Mouse (Mus musculus) stomach, embryonic 16.5 days (tissue): ENCODE data around the gene Wdr83os. TPM values are rescaled to one million over a fixed set of nuclear protein-coding genes. Genes with fewer than 3 reads are reported as not detected.

ENCODE experiments used
- ATAC-seq: fragments of 200-750 bp; cut with Nextera tagmentation; 2 replicates; pipeline ENCODE4 v1.8.0; 2017; ENCODE audit warnings: moderate number of reproducible peaks, moderate TSS enrichment; ENCODE audit not compliant: insufficient read depth, low FRiP score
- H3K27ac ChIP-seq: fragments of 300-500 bp; sonication (generic); 2 replicates; pipeline ENCODE4 v1.5.1; 2014; ENCODE audit warnings: low read length
- H3K27me3 ChIP-seq: fragments of 300-500 bp; sonication (generic); 2 replicates; pipeline ENCODE4 v1.6.1; 2014; ENCODE audit warnings: low read length, control low read depth, mixed read lengths; ENCODE audit not compliant: control insufficient read depth, insufficient read depth
- H3K36me3 ChIP-seq: fragments of 300-500 bp; sonication (generic); 2 replicates; pipeline ENCODE4 v1.6.1; 2014; ENCODE audit warnings: low read length; ENCODE audit not compliant: control insufficient read depth, insufficient read depth
- H3K4me1 ChIP-seq: fragments of 300-500 bp; sonication (generic); 2 replicates; pipeline ENCODE4 v1.6.1; 2014; ENCODE audit warnings: low read length, control low read depth, mixed read lengths; ENCODE audit not compliant: control insufficient read depth, insufficient read depth
- H3K4me2 ChIP-seq: fragments of 300-500 bp; sonication (generic); 2 replicates; pipeline ENCODE4 v1.6.1; 2014; ENCODE audit warnings: low read depth, low read length, mixed read lengths
- H3K4me3 ChIP-seq: fragments of 300-500 bp; sonication (generic); replicated peaks from 2 replicates; pipeline ENCODE4 v1.5.1; 2014; ENCODE audit warnings: mild to moderate bottlenecking, low read length
- H3K9ac ChIP-seq: fragments of 300-500 bp; sonication (generic); 2 replicates; pipeline ENCODE4 v1.6.1; 2014; ENCODE audit warnings: low read length
- H3K9me3 ChIP-seq: fragments of 300-500 bp; sonication (generic); replicated peaks from 2 replicates; pipeline ENCODE4 v1.6.1; 2016; ENCODE audit warnings: low read length, control low read depth; ENCODE audit not compliant: control insufficient read depth
- WGBS: fragments of 180-500 bp; shearing (Covaris S2); extraction: QIAGEN DNeasy Blood & Tissue Kit; methylation state at CpG from one replicate; pipeline ENCODE4 v1.1.7; 2014; 5-methylcytosine and 5-hydroxymethylcytosine counted together
- polyA plus RNA-seq: library from polyadenylated mRNA; unstranded; fragments of >200 nt; fragmentation: Nextera tagmentation; extraction: Ambion mirVana; gene quantifications from 2 replicates; pipeline ENCODE4 v1.2.1, GENCODE M21; 2015

Wdr83os gene
- polyA plus RNA-seq, 1 experiment from 2014 or later, result 116 TPM

DNA sequence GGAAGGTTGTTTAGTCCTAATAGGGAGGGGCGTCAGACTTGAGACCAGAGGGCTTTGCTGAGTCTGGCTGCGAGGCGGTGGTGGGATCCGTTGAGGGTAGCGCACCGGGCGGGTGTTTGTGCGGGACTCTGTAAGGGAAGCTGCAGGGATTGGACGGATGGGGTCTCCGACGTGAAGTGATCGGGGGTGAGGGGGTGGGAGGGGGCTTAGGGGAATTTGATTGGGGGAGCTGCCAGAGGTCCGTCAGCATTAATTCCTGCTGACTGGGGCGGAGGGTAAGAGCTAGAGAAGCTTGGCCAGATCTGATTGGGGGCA lies 43.2 kb upstream of the Wdr83os start:
- Histone ChIP-seq H3K9me3 (no peaks in the 10 kb centered on the region), H3K4me1 (peaks cover 18% of the 10 kb centered on the region), H3K27me3 (no peaks in the 10 kb centered on the region), H3K9ac (peak overlapping the region; percentile 93), H3K4me3 (peak overlapping the region; percentile 82), H3K4me2 (peak overlapping the region; percentile 68), H3K36me3 (peaks cover 10% of the 10 kb centered on the region; the same call in 1 of the 2 replicates), H3K27ac (peak overlapping the region; percentile 100)
- ATAC-seq, result peak; percentile 52
- 0% methylated on average over 14 of the region's 14 CpGs for WGBS

DNA sequence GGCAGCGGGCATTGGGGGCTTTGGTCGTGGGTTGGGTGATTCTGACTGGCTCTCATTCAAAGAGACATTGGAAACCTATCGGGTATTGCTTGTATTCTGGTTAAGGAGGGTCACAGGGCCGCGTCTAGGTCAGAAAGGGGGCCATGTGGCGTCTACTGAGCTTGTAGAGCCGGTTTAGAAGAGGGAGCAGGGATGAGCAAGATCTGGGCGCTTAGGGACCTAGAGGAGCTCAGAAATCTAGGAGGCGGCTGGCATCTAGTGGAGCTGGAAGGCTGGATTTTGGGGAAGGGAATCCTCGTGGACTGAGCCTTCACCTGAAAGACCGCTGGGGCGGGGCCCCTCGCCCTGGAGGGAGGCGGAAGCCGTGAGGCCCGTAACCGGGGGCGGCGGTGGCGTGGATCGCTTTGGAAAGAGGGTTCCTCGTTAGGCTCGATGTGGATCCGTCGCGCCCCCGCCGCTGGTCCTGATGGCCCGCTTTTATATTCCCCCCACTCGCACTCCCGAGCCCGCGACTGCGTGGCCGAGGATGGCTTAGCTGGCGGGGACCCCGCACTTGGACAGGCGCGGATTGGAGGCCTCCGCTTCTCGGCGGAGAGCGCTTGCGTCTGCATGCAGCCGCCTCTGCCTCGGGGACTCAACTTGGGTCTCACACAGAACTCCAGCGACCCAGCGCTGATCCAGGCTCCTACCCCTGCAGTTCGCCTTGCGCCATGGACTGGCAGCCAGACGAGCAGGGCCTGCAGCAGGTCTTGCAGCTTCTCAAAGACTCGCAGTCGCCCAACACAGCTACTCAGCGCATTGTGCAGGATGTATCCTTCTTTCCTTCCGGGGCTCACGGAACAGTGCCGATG lies 42.6 kb upstream of the Wdr83os start:
- peak overlapping the region; percentile 82 for H3K4me3 ChIP-seq
- WGBS, result under 1% methylated on average over 57 of the region's 57 CpGs
- ATAC-seq, result peak; percentile 21

DNA sequence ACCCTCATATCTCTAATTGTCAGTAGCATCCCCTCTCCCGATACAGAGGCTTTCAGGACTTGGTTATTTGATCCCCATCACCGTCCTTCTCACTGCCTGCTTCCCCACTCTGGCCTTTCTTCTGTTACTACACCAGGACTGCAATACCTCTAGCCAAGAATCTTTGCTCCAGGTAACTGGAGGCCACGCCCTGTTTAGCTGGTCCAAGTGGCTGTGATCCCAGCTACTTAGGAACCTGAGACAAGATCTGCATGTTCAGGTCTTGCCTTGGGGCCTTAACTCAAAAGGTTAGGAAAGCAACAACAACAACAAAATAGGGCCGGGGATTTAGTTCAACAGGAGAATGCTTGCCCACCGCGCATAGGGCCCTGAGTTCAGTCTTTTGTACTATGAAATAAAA lies 36.9 kb upstream of the Wdr83os start:
- 88% methylated on average over 6 of the region's 6 CpGs for WGBS
- H3K36me3 ChIP-seq, result peaks cover 30% of the 10 kb centered on the region

More for the DNA sequence above, 42.6 kb upstream of the Wdr83os start:
- peak overlapping the region; percentile 100 for H3K27ac ChIP-seq
- no peaks in the 10 kb centered on the region for H3K9me3 ChIP-seq
- peak overlapping the region; percentile 93 for H3K9ac ChIP-seq
- peak overlapping the region; percentile 68 for H3K4me2 ChIP-seq
- H3K4me1 ChIP-seq, result peaks cover 18% of the 10 kb centered on the region
- H3K27me3 ChIP-seq, result no peaks in the 10 kb centered on the region
- H3K36me3 ChIP-seq, result peaks cover 10% of the 10 kb centered on the region; the same call in 1 of the 2 replicates

DNA sequence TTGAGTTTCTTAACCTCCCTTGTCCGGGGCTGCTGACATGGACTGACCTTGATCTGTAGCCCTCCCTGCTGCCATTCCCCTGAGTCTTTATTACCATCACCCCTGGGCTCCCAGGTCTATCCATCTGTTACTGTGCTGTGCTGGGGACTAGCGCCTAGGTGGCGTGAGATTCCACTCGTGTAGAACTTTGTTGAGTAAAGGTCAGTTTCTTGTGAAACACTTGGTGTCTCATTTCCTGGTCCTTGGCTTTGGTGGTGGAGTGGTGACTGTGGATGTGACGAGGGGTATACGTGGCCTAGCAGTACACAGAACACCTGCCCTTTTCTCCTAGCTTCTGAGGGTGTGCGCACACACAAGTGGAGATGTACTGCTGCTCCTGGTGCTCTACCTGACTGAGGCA lies 23.2 kb upstream of the Wdr83os start:
- peaks cover 10% of the 10 kb centered on the region for H3K4me1 ChIP-seq
- WGBS, result 80% methylated on average over 7 of the region's 7 CpGs
- H3K27me3 ChIP-seq, result no peaks in the 10 kb centered on the region
- H3K9ac ChIP-seq, result no peak overlapping the region
- H3K9me3 ChIP-seq, result no peaks in the 10 kb centered on the region
- no peak overlapping the region for H3K4me3 ChIP-seq
- H3K4me2 ChIP-seq, result no peak overlapping the region
- no peak overlapping the region for H3K27ac ChIP-seq
- H3K36me3 ChIP-seq, result peaks cover 36% of the 10 kb centered on the region
- no peak for ATAC-seq

More for the DNA sequence above, 36.9 kb upstream of the Wdr83os start:
- H3K9me3 ChIP-seq, result no peaks in the 10 kb centered on the region
- peaks cover 3% of the 10 kb centered on the region for H3K4me1 ChIP-seq
- no peak overlapping the region for H3K27ac ChIP-seq
- H3K27me3 ChIP-seq, result no peaks in the 10 kb centered on the region
- no peak for ATAC-seq
- H3K9ac ChIP-seq, result no peak overlapping the region
- no peak overlapping the region for H3K4me2 ChIP-seq
- no peak overlapping the region for H3K4me3 ChIP-seq

DNA sequence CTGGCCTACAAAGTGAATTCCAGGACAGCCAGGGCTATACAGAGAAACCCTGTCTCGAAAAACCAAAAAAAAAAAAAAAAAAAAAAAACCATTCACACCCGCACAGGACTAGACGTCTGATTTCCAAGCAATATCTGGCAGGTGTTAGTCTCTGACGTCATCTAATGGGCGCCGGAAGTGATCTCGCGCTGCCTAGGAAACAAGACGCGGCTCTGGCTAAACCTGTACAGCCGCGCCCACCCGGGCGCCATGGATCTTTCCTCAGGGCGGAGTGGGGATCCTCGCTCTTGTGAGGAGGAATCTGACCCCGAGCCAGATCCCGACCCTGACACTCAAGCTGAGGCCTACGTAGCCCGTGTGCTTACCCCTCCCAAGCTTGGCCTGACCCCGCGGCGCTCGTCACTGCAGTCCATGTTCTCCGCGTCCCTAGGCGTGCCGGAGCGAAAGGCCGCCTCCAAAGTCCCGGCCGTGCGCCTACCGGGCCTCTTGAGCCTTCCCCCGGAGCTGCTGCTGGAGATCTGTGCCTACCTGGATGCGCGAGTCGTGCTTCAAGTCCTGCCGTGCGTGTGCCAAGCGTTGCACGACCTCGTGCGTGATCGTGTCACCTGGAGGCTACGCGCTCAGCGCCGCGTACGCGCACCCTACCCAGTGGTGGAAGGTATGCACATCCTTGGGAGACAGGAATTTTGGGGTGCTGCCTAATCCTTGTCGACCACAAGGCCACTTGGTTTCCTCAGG lies 20.5 kb upstream of the Wdr83os start, which contains the start of gene Fbxw9:
Fbxw9 (plus strand) TSS at position 177 of the 738 bp plus-strand sequence.
- H3K9me3 ChIP-seq, result no peaks in the 10 kb centered on the region
- H3K4me3 ChIP-seq, result peak within 1 kb of the TSS; percentile 91
- peak within 1 kb of the TSS; percentile 38; the same call in 1 of the 2 replicates for H3K27ac ChIP-seq
- WGBS, result under 1% methylated on average over 52 of the region's 53 CpGs
- no peaks in the 10 kb centered on the region for H3K27me3 ChIP-seq
- H3K4me1 ChIP-seq, result peaks cover 10% of the 10 kb centered on the region
- ATAC-seq, result peak; percentile 91
- peak within 1 kb of the TSS; percentile 82 for H3K9ac ChIP-seq
- H3K36me3 ChIP-seq, result peaks cover 12% of the 10 kb centered on the region; the same call in 1 of the 2 replicates
- H3K4me2 ChIP-seq, result peak within 1 kb of the TSS; percentile 94

DNA sequence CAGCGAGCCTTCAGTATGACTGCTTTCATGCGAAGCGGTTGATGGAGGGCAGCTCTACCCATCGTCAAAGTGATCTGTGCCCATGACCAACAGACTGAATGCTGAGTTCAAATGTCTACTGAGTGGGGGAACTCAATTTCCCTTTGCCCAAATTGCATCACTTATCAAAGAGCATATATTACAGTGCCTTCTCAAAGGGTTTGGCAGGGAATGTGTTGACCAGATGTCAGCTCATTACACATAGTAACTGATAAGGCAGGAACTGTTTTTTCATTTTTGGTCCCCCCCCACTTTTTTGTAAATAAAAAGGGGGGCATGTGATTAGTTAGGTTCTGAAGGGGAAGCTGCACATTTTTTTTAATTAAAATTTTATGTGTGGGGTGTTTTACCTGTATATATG lies 17.9 kb upstream of the Wdr83os start:
- no peaks in the 10 kb centered on the region for H3K36me3 ChIP-seq
- H3K9ac ChIP-seq, result no peak overlapping the region
- H3K4me3 ChIP-seq, result no peak overlapping the region
- 92% methylated on average over 4 of the region's 4 CpGs for WGBS
- no peak overlapping the region for H3K27ac ChIP-seq
- peaks cover 10% of the 10 kb centered on the region for H3K4me1 ChIP-seq
- no peaks in the 10 kb centered on the region for H3K27me3 ChIP-seq
- H3K4me2 ChIP-seq, result no peak overlapping the region
- ATAC-seq, result no peak
- H3K9me3 ChIP-seq, result no peaks in the 10 kb centered on the region

DNA sequence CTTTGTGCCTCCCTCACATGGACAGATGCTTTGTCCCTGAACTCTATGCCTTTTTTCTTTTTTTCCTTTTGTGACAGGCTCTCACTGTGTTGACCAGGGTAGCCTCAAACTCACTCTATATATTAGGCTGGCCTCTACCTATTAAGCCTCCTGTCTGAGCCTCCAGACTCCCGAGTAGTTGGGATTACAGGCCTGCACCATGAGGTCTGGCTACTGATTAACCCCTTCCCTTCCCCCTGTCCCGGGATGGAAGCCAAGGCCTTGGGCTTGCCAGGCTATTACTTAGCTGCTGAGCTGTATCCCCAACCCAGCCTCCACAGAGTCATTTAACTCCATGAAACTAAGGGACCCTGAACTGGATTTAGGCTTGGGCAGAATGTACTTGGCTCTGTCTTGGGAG lies 15.3 kb upstream of the Wdr83os start:
- H3K4me2 ChIP-seq, result no peak overlapping the region
- ATAC-seq, result no peak
- no peak overlapping the region for H3K4me3 ChIP-seq
- H3K27ac ChIP-seq, result no peak overlapping the region
- H3K9me3 ChIP-seq, result no peaks in the 10 kb centered on the region
- no peaks in the 10 kb centered on the region for H3K27me3 ChIP-seq
- H3K4me1 ChIP-seq, result peaks cover 10% of the 10 kb centered on the region
- WGBS, result 16% methylated on average over 2 of the region's 2 CpGs
- H3K9ac ChIP-seq, result no peak overlapping the region
- H3K36me3 ChIP-seq, result no peaks in the 10 kb centered on the region

DNA sequence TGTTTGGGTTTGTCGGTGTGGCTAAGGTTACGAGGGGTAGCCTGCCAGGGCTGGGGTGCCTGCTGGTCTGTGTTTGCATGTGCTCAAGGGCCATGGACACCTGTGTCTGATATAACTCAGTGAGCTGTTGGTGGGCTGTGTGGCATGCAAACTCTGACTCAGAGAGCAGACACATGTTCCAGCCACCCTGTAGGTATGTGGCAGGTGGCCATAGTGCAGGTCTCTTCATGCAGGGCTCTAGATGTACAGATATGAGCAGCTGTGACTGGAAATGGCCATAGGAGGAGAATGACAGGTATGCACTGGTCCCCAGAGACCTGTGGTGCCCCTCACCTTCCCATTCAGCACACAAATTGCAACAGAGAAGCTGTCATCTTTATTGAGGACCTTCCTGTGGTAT lies 13.4 kb upstream of the Wdr83os start:
- Histone ChIP-seq H3K9me3 (no peaks in the 10 kb centered on the region), H3K4me1 (peaks cover 4% of the 10 kb centered on the region; the same call in 1 of the 2 replicates), H3K36me3 (no peaks in the 10 kb centered on the region), H3K4me2 (no peak overlapping the region), H3K4me3 (no peak overlapping the region), H3K27me3 (no peaks in the 10 kb centered on the region), H3K27ac (no peak overlapping the region), H3K9ac (no peak overlapping the region)
- ATAC-seq, result no peak
- WGBS, result 92% methylated on average over 2 of the region's 2 CpGs

DNA sequence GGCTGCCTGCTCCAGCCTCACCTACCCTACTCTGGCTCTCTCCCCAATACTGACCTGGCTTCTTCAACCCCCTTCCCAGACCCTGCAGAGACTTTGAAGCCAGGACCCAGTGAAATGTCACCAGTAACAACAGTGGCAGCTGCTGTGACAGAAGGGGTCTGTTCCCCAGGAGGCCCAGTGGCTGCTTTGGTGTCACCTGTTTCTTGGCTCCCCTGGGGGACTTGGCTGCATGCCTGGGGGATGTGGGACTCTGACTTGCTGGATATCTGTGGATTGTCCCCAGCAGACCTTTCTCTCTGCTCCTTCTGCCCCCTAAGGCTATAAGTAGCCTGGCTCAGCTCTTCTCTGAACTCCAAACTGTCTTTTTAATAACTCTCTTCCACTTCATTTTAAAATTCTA lies 12.6 kb upstream of the Wdr83os start, which contains the start of gene Gm5741:
Gm5741 (minus strand) TSS at position 1 of the 400 bp plus-strand sequence.
- Histone ChIP-seq H3K27me3 (no peaks in the 10 kb centered on the region), H3K9ac (no peak within 1 kb of the TSS), H3K4me2 (no peak within 1 kb of the TSS), H3K27ac (no peak within 1 kb of the TSS), H3K36me3 (no peaks in the 10 kb centered on the region), H3K4me1 (peaks cover 11% of the 10 kb centered on the region), H3K9me3 (no peaks in the 10 kb centered on the region), H3K4me3 (no peak within 1 kb of the TSS)
- no peak for ATAC-seq
